Mouse (Mus musculus) neural tube, embryonic 12.5 days (tissue): ENCODE results near the gene Ifna5. TPM values are rescaled to one million over a fixed set of nuclear protein-coding genes. Genes with fewer than 3 reads are reported as not detected.

Experiments used
- ATAC-seq: fragments of 200-750 bp; cut with Nextera tagmentation; 2 replicates; pipeline ENCODE4 v1.8.0; 2017; ENCODE audit warnings: low read depth, mild to moderate bottlenecking, moderate TSS enrichment, moderate library complexity; ENCODE audit not compliant: low FRiP score
- H3K27ac ChIP-seq: fragments of 300-500 bp; sonication (generic); 2 replicates; pipeline ENCODE4 v1.5.1; 2016
- H3K27me3 ChIP-seq: fragments of 300-500 bp; sonication (generic); replicated peaks from 2 replicates; pipeline ENCODE4 v1.6.1; 2016; ENCODE audit warnings: mild to moderate bottlenecking
- H3K36me3 ChIP-seq: fragments of 300-500 bp; sonication (generic); 2 replicates; pipeline ENCODE4 v1.6.1; 2016; ENCODE audit warnings: mild to moderate bottlenecking
- H3K4me1 ChIP-seq: fragments of 300-500 bp; sonication (generic); 2 replicates; pipeline ENCODE4 v1.6.1; 2016
- H3K4me2 ChIP-seq: fragments of 300-500 bp; sonication (generic); replicated peaks from 2 replicates; pipeline ENCODE4 v1.6.1; 2016; ENCODE audit warnings: mild to moderate bottlenecking
- H3K4me3 ChIP-seq: fragments of 300-500 bp; sonication (generic); 2 replicates; pipeline ENCODE4 v1.5.1; 2016
- H3K9ac ChIP-seq: fragments of 300-500 bp; sonication (generic); 2 replicates; pipeline ENCODE4 v1.6.1; 2016; ENCODE audit warnings: mild to moderate bottlenecking
- H3K9me3 ChIP-seq: fragments of 300-500 bp; sonication (generic); 2 replicates; pipeline ENCODE4 v1.6.1; 2016; ENCODE audit warnings: mild to moderate bottlenecking
- WGBS: fragments of 180-500 bp; shearing (Covaris S2); methylation state at CpG from one replicate; pipeline ENCODE4 v1.1.7; 2016; 5-methylcytosine and 5-hydroxymethylcytosine counted together
- polyA plus RNA-seq: library from polyadenylated mRNA; unstranded; fragments of >200 nt; fragmentation: Nextera tagmentation; extraction: Ambion mirVana; gene quantifications from 2 replicates; pipeline ENCODE4 v1.2.1, GENCODE M21; 2016

Ifna5 gene
- polyA plus RNA-seq, 1 experiment from 2014 or later: not detected

DNA sequence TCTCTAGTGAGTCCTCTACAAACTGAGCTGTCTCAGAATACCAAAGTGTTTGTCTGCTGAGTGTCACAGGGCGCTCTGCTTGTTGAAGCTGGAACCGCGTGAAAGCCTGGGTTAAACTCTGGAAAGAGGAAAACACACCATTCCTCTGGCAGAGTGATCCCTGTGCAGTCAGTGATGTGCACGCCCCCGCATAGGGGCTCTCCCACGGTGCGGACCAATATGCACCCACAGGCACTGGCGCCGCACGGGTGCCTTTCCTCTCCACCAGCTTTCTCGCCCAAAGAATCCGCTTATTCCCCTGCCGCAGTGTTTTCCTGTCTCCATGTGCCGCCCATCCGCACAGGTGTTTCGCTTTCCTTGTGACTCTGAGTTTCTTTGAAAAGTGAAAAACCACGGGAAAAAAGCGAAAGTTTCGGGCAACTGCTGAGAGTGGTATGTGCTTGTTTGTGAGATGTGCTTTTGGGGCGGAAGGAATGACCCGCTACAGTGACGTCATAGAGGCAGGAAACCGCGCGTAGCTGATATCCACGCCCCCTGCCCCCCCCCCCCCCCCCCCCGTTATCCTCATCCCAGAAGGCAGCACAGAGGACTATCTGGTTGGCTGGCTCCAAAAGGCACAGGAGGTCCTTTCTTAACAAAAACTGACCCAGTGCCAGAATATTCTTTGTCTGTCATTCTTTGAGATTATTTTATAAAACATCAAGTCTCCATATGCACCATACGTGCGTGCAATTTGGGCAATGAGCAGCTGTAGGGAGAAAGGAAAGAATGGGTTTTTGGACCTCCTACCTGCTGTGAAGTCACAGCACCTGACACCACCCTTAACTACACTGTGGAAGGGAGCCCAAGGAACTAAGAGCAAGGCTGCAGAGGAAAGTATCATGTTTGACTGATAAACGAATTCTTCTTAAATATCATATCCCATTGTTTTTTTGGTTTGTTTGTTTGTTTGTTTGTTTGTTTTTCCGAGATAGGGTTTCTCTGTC lies 32.9 kb downstream of the Ifna5 start:
- WGBS: 9% methylated on average over 30 of the region's 31 CpGs
- no peak overlapping the region for H3K27ac ChIP-seq
- peak overlapping the region; percentile 53 for H3K9ac ChIP-seq

DNA sequence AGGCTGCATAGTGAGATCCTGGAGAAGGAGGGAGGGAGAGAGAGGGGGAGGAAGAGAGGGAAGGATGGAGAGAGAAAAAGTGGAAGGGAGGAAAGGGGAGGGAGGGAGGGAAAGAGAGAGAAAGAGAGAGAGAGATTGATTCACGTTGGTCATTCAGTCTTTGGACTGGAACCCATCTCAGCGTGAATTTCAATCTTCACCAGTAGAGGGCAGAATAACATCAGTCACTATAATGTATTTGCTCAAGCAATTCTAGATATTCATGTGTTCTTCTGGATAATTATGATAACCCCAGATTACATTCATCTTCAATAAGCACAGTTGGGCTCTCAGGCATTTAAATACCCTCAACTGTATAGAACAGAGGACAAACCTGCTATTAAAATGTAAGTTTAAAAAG lies 37.4 kb downstream of the Ifna5 start:
- no peak overlapping the region for H3K27ac ChIP-seq
- H3K9me3 ChIP-seq: no peaks in the 10 kb centered on the region
- no peak overlapping the region for H3K9ac ChIP-seq
- H3K4me3 ChIP-seq: no peak overlapping the region
- 2% methylated on average over 2 of the region's 2 CpGs for WGBS
- H3K4me2 ChIP-seq: no peak overlapping the region
- no peaks in the 10 kb centered on the region for H3K36me3 ChIP-seq
- H3K27me3 ChIP-seq: no peaks in the 10 kb centered on the region; the same call in 1 of the 2 replicates
- ATAC-seq: no peak
- H3K4me1 ChIP-seq: peaks cover 6% of the 10 kb centered on the region; the same call in 1 of the 2 replicates

More for the DNA sequence above, 32.9 kb downstream of the Ifna5 start:
- peak overlapping the region; percentile 88 for H3K4me2 ChIP-seq
- H3K9me3 ChIP-seq: no peaks in the 10 kb centered on the region
- peak; percentile 67 for ATAC-seq
- peaks cover 6% of the 10 kb centered on the region; the same call in 1 of the 2 replicates for H3K4me1 ChIP-seq
- peak overlapping the region; percentile 50 for H3K4me3 ChIP-seq
- H3K27me3 ChIP-seq: peaks cover 4% of the 10 kb centered on the region
- no peaks in the 10 kb centered on the region for H3K36me3 ChIP-seq

DNA sequence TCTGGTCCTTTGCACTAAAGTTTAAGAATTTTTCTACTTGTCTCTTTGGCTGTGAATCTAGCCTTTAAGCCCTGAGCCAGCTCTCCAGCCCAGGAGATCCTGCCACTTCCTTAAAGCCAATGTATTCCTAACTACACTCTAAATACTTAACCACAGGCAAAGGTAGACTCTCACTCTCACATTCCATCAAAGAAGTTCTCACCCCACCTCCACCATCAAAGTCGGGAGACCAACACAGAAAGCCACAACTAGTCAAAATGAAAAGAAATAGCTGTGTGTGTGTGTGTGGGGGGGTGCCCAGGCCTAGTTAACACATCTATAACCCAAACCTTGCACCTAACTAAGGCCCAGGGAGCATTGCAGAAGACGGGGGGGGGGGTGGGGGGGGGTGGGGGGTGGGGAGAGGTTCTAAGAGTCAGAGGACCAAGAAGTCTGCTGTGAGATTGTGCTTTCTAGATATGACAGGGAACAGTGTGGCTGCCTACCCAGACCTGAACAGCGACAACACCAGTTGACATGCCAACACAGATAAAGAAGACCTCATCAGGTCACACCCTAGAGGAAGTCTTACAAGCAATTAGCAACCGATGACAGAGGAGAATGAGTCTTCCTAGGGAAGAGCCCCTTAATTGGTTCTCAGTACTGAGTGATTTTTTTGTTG lies 40.2 kb downstream of the Ifna5 start:
- no peaks in the 10 kb centered on the region for H3K9me3 ChIP-seq
- H3K4me3 ChIP-seq: no peak overlapping the region
- H3K4me1 ChIP-seq: no peaks in the 10 kb centered on the region
- no peaks in the 10 kb centered on the region for H3K27me3 ChIP-seq
- H3K36me3 ChIP-seq: no peaks in the 10 kb centered on the region
- no peak overlapping the region for H3K27ac ChIP-seq
- 79% methylated on average over 3 of the region's 4 CpGs for WGBS
- no peak overlapping the region for H3K9ac ChIP-seq
- H3K4me2 ChIP-seq: no peak overlapping the region
- no peak for ATAC-seq

GRCm38 (mm10) chr4:88876520-88876919 lies 41.2 kb downstream of the Ifna5 start:
- Histone ChIP-seq H3K4me3 (no peak overlapping the region), H3K27me3 (no peaks in the 10 kb centered on the region), H3K4me1 (no peaks in the 10 kb centered on the region), H3K9ac (no peak overlapping the region), H3K27ac (no peak overlapping the region), H3K9me3 (no peaks in the 10 kb centered on the region), H3K36me3 (no peaks in the 10 kb centered on the region), H3K4me2 (no peak overlapping the region)
- WGBS: 80% methylated on average over 4 of the region's 4 CpGs
- no peak for ATAC-seq

DNA sequence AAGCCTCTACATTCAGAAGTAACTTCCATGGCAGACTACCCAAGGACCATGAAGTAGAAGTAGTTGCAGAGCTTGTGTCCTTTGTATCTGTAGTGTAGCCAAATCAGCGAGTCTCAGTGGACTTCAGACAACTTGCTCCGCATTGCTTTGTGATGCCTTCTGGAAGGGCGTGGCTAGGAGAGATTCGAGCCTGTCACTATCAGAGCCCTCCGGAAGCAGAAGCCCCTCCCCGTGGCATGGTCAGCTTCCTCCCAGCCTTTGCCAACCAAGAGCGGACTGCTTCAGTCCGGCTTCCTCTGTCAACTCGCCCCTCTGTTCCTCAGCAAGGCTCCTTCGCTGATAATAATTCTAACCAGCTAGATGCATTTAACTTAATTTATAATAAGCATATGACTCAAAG lies 42.9 kb downstream of the Ifna5 start:
- no peaks in the 10 kb centered on the region for H3K27me3 ChIP-seq
- H3K9me3 ChIP-seq: no peaks in the 10 kb centered on the region
- H3K9ac ChIP-seq: no peak overlapping the region
- ATAC-seq: no peak
- H3K4me2 ChIP-seq: no peak overlapping the region
- H3K4me1 ChIP-seq: no peaks in the 10 kb centered on the region
- WGBS: 53% methylated on average over 10 of the region's 10 CpGs
- no peaks in the 10 kb centered on the region for H3K36me3 ChIP-seq
- H3K4me3 ChIP-seq: no peak overlapping the region
- no peak overlapping the region for H3K27ac ChIP-seq

GRCm38 (mm10) chr4:88878772-88879171 lies 43.4 kb downstream of the Ifna5 start:
- Histone ChIP-seq H3K4me2 (no peak overlapping the region), H3K9ac (no peak overlapping the region), H3K9me3 (no peaks in the 10 kb centered on the region), H3K36me3 (no peaks in the 10 kb centered on the region), H3K4me1 (no peaks in the 10 kb centered on the region), H3K27ac (no peak overlapping the region), H3K27me3 (no peaks in the 10 kb centered on the region), H3K4me3 (no peak overlapping the region)
- WGBS: 80% methylated on average over 4 of the region's 4 CpGs
- no peak for ATAC-seq

DNA sequence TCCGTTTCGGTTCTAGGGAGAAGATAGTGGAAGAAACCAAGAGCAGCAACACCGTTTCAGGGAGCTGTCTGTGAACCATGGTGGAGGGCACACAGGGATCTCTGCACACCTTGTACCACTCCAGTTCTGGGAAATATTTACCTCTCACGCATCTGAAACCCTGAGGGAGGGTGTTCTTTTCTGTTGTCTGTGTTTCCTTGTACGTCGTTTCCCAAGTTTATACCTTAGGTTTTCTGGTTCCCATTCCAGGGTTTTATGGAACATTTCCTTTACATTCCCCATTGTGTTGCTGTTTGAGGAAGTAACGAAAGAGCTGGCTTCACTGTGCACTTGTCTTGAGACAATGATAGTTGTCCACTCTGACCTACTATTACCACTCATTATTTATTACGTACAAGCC lies 44.8 kb downstream of the Ifna5 start, which contains the start of gene Ifne:
TSS of gene Ifne (minus strand) at position 101 of the 400 bp plus-strand sequence.
- H3K36me3 ChIP-seq: no peaks in the 10 kb centered on the region
- H3K4me2 ChIP-seq: no peak within 1 kb of the TSS
- H3K4me1 ChIP-seq: no peaks in the 10 kb centered on the region
- H3K9me3 ChIP-seq: no peaks in the 10 kb centered on the region
- H3K9ac ChIP-seq: no peak within 1 kb of the TSS
- ATAC-seq: no peak
- no peaks in the 10 kb centered on the region for H3K27me3 ChIP-seq
- H3K27ac ChIP-seq: no peak within 1 kb of the TSS
- 79% methylated on average over 8 of the region's 8 CpGs for WGBS
- H3K4me3 ChIP-seq: no peak within 1 kb of the TSS

Other genes with a start within 250 kb of the Ifna5 start
- gene Ifna9, start 243.1 kb upstream of the Ifna5 start, polyA plus RNA-seq: not detected in 2 replicates
- gene Ifna12, start 232.1 kb upstream of the Ifna5 start, polyA plus RNA-seq: not detected in 2 replicates
- not detected in 2 replicates for gene C87499, start 201.1 kb upstream of the Ifna5 start, polyA plus RNA-seq
- gene Ifna13, start 191.1 kb upstream of the Ifna5 start, polyA plus RNA-seq: not detected in 2 replicates
- gene Ifna16, start 158.6 kb upstream of the Ifna5 start, polyA plus RNA-seq: not detected in 2 replicates
- gene Ifna2, start 151.6 kb upstream of the Ifna5 start, polyA plus RNA-seq: not detected in 2 replicates
- not detected in 2 replicates for gene Ifnab, start 144.2 kb upstream of the Ifna5 start, polyA plus RNA-seq
- gene Gm26566, start 113.7 kb upstream of the Ifna5 start, polyA plus RNA-seq: 1.6 and 2.0 TPM in 2 replicates
- 127 and 132 TPM in 2 replicates for gene Klhl9, start 113.1 kb upstream of the Ifna5 start, polyA plus RNA-seq
- gene Gm13271, start 80.7 kb upstream of the Ifna5 start, polyA plus RNA-seq: not detected in 2 replicates
- gene Gm13283, start 75.4 kb upstream of the Ifna5 start, polyA plus RNA-seq: 0.32 and 0.46 TPM in 2 replicates
- gene Gm13290, start 61.7 kb upstream of the Ifna5 start, polyA plus RNA-seq: 0.22 TPM in 1 of 2 replicates, not detected in the other
- not detected in 2 replicates for gene Gm13289, start 58.6 kb upstream of the Ifna5 start, polyA plus RNA-seq
- not detected in 2 replicates for gene Gm13272, start 55.7 kb upstream of the Ifna5 start, polyA plus RNA-seq
- gene Ifnz, start 53.4 kb upstream of the Ifna5 start, polyA plus RNA-seq: not detected in 2 replicates
- not detected in 2 replicates for gene Gm13276, start 49.8 kb upstream of the Ifna5 start, polyA plus RNA-seq
- gene Gm13277, start 46.9 kb upstream of the Ifna5 start, polyA plus RNA-seq: not detected in 2 replicates
- gene Gm13278, start 44.0 kb upstream of the Ifna5 start, polyA plus RNA-seq: not detected in 2 replicates
- not detected in 2 replicates for gene Gm13275, start 41.0 kb upstream of the Ifna5 start, polyA plus RNA-seq
- gene Gm13279, start 38.1 kb upstream of the Ifna5 start, polyA plus RNA-seq: not detected in 2 replicates
- gene Gm13285, start 35.9 kb upstream of the Ifna5 start, polyA plus RNA-seq: 0.58 and 0.77 TPM in 2 replicates
- not detected in 2 replicates for gene Gm13287, start 32.3 kb upstream of the Ifna5 start, polyA plus RNA-seq
- gene Gm13288, start 30.0 kb upstream of the Ifna5 start, polyA plus RNA-seq: not detected in 2 replicates
- not detected in 2 replicates for gene Ifna7, start 19.3 kb upstream of the Ifna5 start, polyA plus RNA-seq
- gene Ifna11, start 15.6 kb upstream of the Ifna5 start, polyA plus RNA-seq: not detected in 2 replicates
- not detected in 2 replicates for gene Ifna6, start 8.1 kb upstream of the Ifna5 start, polyA plus RNA-seq
- not detected in 2 replicates for gene Ifna4, start 6.3 kb downstream of the Ifna5 start, polyA plus RNA-seq
- not detected in 2 replicates for gene Ifna1, start 14.6 kb downstream of the Ifna5 start, polyA plus RNA-seq
- gene Ifne, start 44.7 kb downstream of the Ifna5 start, polyA plus RNA-seq: not detected in 2 replicates